8 mouse cellular contexts compared by ENCODE assay signal in genomic region chr7:4705098-4705497, GRCm38 (mm10). TPM values are rescaled to one million over a fixed set of nuclear protein-coding genes. Genes with fewer than 3 reads are reported as not detected.
DNase-seq lines count a peak whose midpoint lies in the region; ATAC-seq and TF ChIP-seq lines count a peak whose summit lies in the region.

No protein-coding gene starts in this region.

- 0 out of 2 replicates have a peak, but pooled peaks have one; percentile 19 for ATAC-seq in intestine, embryonic 16.5 days

- no peaks in the 10 kb centered on the region for H3K27me3 ChIP-seq in intestine, embryonic 16.5 days (replicated peaks; ENCODE audit: control insufficient read depth, insufficient read depth, low read length)

- H3K4me2 ChIP-seq in intestine, embryonic 16.5 days (ENCODE audit: low read depth, low read length): no peak overlapping the region

- no peak overlapping the region for H3K4me3 ChIP-seq in gastrocnemius, adult 2 months
- H3K4me3 ChIP-seq in intestine, embryonic 16.5 days (ENCODE audit: low read length): no peak overlapping the region

- H3K4me1 ChIP-seq in intestine, embryonic 16.5 days (ENCODE audit: control insufficient read depth, insufficient read depth, low read length): no peaks in the 10 kb centered on the region

- no peak overlapping the region for H3K27ac ChIP-seq in gastrocnemius, adult 2 months
- no peak overlapping the region for H3K27ac ChIP-seq in intestine, embryonic 16.5 days (ENCODE audit: low read length)

- no peak overlapping the region for H3K9ac ChIP-seq in intestine, embryonic 16.5 days (ENCODE audit: low read depth, low read length)

- peaks cover 8% of the 10 kb centered on the region; the same call in 1 of the 2 replicates for H3K36me3 ChIP-seq in intestine, embryonic 16.5 days (ENCODE audit: control insufficient read depth, insufficient read depth, low read length)

- TF ChIP-seq CTCF in gastrocnemius, adult 2 months (IDR thresholded peaks at IDR 0.05): peak; percentile 66

- DNase-seq in gastrocnemius, adult 2 months: no peak
- DNase-seq in gastrocnemius, postnatal 25 days: no peak
- peak; percentile 51 for DNase-seq in right cerebral cortex, postnatal 14 days
- DNase-seq in right cerebral cortex, postnatal 25 days: no peak
- peak; percentile 46 for DNase-seq in c-Kit-positive CD71-positive TER-119-negative erythroid progenitor cells, embryonic 14.5 days (ENCODE audit: low read depth)
- DNase-seq in lung, postnatal 36 days: peak; percentile 62
- no peak for DNase-seq in adipocyte (ENCODE audit: low spot score)

- 49% methylated on average over 18 of the region's 18 CpGs for WGBS in intestine, embryonic 16.5 days

- intact Hi-C loops in gastrocnemius, adult 2 months (cut with DNase I): no loop called here

- H3K9me3 ChIP-seq in intestine, embryonic 16.5 days (ENCODE audit: control insufficient read depth, low read length): no peaks in the 10 kb centered on the region

RNA-seq across cellular contexts. Expression of gene Brsk1, which starts 14.7 kb away (rescaled TPM):
- under 1 TPM; 0.48 to 0.75 TPM for total RNA-seq in gastrocnemius, adult 2 months (2021)
- 1 to 10 TPM; 1.4 to 1.7 TPM for total RNA-seq in gastrocnemius, postnatal 25 days (2021)
- 0.86 and 1.4 TPM in 2 replicates for polyA plus RNA-seq in intestine, embryonic 16.5 days (2015; fragmentation: Nextera tagmentation; extraction: Ambion mirVana)

RNA-seq across cellular contexts. Expression of gene Tmem150b, which starts 20.0 kb away (rescaled TPM):
- total RNA-seq in gastrocnemius, adult 2 months (2021): under 1 TPM in 1 of 2 experiments, not detected in 1; 0.22 TPM
- total RNA-seq in gastrocnemius, postnatal 25 days (2021): under 1 TPM in 1 of 2 experiments, not detected in 1; 0.23 TPM
- 4.4 and 5.4 TPM in 2 replicates for polyA plus RNA-seq in intestine, embryonic 16.5 days (2015; fragmentation: Nextera tagmentation; extraction: Ambion mirVana)

RNA-seq across cellular contexts. Expression of gene Hspbp1, which starts 20.2 kb away (rescaled TPM):
- total RNA-seq in gastrocnemius, adult 2 months (2021): 10 to 100 TPM; 23.4 to 29.8 TPM
- total RNA-seq in gastrocnemius, postnatal 25 days (2021): 10 to 100 TPM; 21.8 to 23.1 TPM
- 84.9 and 95.4 TPM in 2 replicates for polyA plus RNA-seq in intestine, embryonic 16.5 days (2015; fragmentation: Nextera tagmentation; extraction: Ambion mirVana)

RNA-seq across cellular contexts. Expression of gene Kmt5c, which starts 34.8 kb away (rescaled TPM):
- total RNA-seq in gastrocnemius, adult 2 months (2021): 10 to 100 TPM in 1 of 2 experiments, 1 to 10 TPM in 1; 8.0 to 11.5 TPM
- total RNA-seq in gastrocnemius, postnatal 25 days (2021): 10 to 100 TPM; 10.7 to 12.3 TPM
- 66.7 and 76.0 TPM in 2 replicates for polyA plus RNA-seq in intestine, embryonic 16.5 days (2015; fragmentation: Nextera tagmentation; extraction: Ambion mirVana)

RNA-seq across cellular contexts. Expression of gene Ppp6r1, which starts 46.3 kb away (rescaled TPM):
- 10 to 100 TPM; 45.0 to 51.2 TPM for total RNA-seq in gastrocnemius, adult 2 months (2021)
- 10 to 100 TPM; 41.8 to 46.2 TPM for total RNA-seq in gastrocnemius, postnatal 25 days (2021)
- polyA plus RNA-seq in intestine, embryonic 16.5 days (2015; fragmentation: Nextera tagmentation; extraction: Ambion mirVana): 2.6 and 2.9 TPM in 2 replicates

Comparison
In these comparisons a context has a peak if more than half of its experiments do, and no peak if none do; other contexts are left out.
1. DNase-seq: peak in right cerebral cortex, postnatal 14 days (single experiment), c-Kit-positive CD71-positive TER-119-negative erythroid progenitor cells, embryonic 14.5 days (single experiment) and lung, postnatal 36 days (single experiment); none in gastrocnemius, adult 2 months (single experiment), gastrocnemius, postnatal 25 days (single experiment), right cerebral cortex, postnatal 25 days (single experiment) and adipocyte (single experiment).